Mouse (Mus musculus): ENCODE results near the gene Yes1. TPM values are rescaled to one million over a fixed set of nuclear protein-coding genes. Genes with fewer than 3 reads are reported as not detected.
"Not testable (repeated sequence)": the region's sequence is repeated elsewhere in the genome, so short reads cannot be mapped to it uniquely, and the experiment has no call there.

The Yes1 gene
- polyA plus RNA-seq, 1 experiment from 2014 or later, result 39.1 TPM

DNA sequence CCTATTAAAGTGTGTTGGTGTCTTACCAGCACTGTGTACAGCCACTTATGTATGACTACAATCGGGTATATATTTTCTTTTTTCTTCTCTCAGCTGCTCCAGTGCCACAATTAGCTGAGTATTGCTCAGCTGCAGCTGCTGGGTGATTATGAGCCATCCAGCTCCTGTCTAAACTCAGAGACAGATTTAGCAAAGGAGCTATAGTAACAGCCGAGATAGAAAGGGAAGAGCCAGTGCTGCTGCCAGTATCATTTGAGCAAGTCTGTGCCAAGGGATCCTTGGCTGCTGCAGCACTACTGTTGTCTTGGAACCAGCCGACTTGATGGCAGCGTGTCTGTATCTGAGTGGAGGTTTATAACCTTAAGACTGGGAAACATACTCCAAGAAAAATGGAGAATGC is 3.7 kb downstream of the Yes1 start:
- no peak overlapping the region for H3K4me2 ChIP-seq
- no peak overlapping the region for H3K9ac ChIP-seq
- 0 out of 2 replicates have a peak, but pooled peaks cover 5% of the 10 kb centered on the region for H3K4me1 ChIP-seq
- peak overlapping the region; percentile 9 for H3K27ac ChIP-seq
- no peaks in the 10 kb centered on the region for H3K27me3 ChIP-seq
- no peaks in the 10 kb centered on the region for H3K9me3 ChIP-seq (replicated peaks)
- H3K4me3 ChIP-seq (replicated peaks), result no peak overlapping the region
- no peaks in the 10 kb centered on the region for H3K36me3 ChIP-seq
- WGBS, result 72% methylated on average over 4 of the region's 4 CpGs
- no peak for ATAC-seq (replicated peaks; ENCODE audit: low FRiP score)

DNA sequence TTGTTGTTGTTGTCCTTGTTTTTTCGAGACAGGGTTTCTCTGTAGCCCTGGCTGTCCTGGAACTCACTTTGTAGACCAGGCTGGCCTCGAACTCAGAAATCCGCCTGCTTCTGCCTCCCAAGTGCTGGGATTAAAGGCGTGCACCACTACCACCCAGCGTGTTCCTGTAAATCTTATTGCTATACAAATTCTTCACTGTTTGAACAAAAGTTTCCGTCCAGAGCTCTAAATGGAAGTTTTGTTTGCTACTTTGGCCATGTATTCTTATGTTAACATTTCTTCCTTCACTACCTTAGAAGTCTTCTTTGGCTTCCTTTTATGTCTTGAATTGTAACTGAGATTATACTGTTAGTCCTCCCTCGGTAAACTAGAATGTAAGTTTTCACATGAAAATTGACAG is 5.5 kb downstream of the Yes1 start:
- H3K4me3 ChIP-seq (replicated peaks); H3K36me3 ChIP-seq; ATAC-seq (replicated peaks; ENCODE audit: low FRiP score); H3K9me3 ChIP-seq (replicated peaks); H3K9ac ChIP-seq; H3K4me2 ChIP-seq; H3K4me1 ChIP-seq; H3K27me3 ChIP-seq; H3K27ac ChIP-seq: not testable (repeated sequence)
- whole genome bisulfite sequencing, result 91% methylated on average over 7 of the region's 7 CpGs

DNA sequence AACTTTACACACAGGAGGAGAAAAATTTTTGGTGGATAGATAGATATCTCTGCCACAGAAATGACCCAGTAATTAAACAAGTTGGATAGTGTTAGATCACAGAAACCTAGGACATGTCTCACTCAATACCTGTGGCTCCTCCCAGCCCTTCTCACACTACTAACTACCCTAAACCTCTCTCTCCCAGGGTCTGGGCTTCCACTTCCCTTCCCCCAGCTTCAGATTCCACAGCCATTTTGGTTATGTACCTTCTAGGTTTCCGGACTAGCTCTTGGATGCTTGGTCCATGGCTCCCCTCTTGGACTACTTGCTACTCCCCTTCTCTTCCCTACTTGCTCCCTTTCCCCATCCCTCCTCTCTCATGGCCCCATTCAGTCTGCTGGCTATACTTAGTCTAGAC is 6.9 kb downstream of the Yes1 start:
- no peaks in the 10 kb centered on the region for H3K4me1 ChIP-seq
- H3K4me3 ChIP-seq (replicated peaks), result no peak overlapping the region
- H3K4me2 ChIP-seq, result no peak overlapping the region
- H3K36me3 ChIP-seq, result no peaks in the 10 kb centered on the region
- no peaks in the 10 kb centered on the region for H3K27me3 ChIP-seq
- no peaks in the 10 kb centered on the region for H3K9me3 ChIP-seq (replicated peaks)
- ATAC-seq (replicated peaks; ENCODE audit: low FRiP score), result no peak
- WGBS, result 89% methylated on average over 1 of the region's 1 CpGs
- H3K9ac ChIP-seq, result no peak overlapping the region
- no peak overlapping the region for H3K27ac ChIP-seq

DNA sequence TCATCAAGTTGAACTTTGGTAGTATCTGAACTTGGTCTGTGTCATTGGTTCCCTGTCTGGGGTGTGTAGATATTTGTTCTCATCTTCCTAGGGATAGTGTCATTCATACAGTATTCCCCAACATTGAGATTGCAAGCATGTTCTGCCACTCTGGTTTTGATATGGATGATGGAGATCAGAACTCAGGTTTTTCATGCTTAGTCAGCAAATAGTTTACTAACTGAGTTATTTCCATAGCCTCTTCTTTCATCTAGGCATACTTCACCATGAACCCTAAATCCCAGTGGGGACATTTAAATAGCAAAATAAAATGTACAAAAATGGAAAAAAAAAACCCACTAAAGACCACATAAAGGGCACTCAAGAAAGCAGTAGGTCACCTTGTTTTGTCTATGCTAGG is 12.7 kb downstream of the Yes1 start:
- no peaks in the 10 kb centered on the region for H3K27me3 ChIP-seq
- H3K9ac ChIP-seq, result no peak overlapping the region
- H3K9me3 ChIP-seq (replicated peaks), result no peaks in the 10 kb centered on the region
- no peaks in the 10 kb centered on the region for H3K4me1 ChIP-seq
- H3K36me3 ChIP-seq, result no peaks in the 10 kb centered on the region; the same call in 1 of the 2 replicates
- H3K4me2 ChIP-seq, result no peak overlapping the region
- no peak overlapping the region for H3K27ac ChIP-seq
- H3K4me3 ChIP-seq (replicated peaks), result no peak overlapping the region
- ATAC-seq (replicated peaks; ENCODE audit: low FRiP score), result no peak

DNA sequence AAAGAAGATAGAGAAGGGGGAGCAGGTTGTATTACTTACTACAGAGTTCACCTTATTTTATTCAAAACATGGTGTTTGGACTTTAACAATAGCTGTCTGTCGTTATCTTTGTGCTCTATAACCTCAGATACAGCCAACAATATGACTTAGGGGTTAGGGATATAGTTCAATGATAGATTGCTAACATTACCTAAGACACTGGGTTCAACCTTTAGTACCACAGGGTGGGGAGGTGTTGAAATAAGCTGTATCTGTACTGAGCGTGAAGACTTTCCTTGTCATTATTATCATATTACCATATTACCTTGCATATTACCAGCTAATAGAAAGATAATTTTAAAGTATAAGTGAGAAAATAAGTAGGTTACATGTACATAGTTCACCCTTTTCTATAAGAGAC is 13.8 kb downstream of the Yes1 start:
- Histone ChIP-seq H3K36me3 (no peaks in the 10 kb centered on the region; the same call in 1 of the 2 replicates), H3K4me3 (replicated peaks) (no peak overlapping the region), H3K4me1 (no peaks in the 10 kb centered on the region), H3K27me3 (no peaks in the 10 kb centered on the region), H3K9me3 (replicated peaks) (no peaks in the 10 kb centered on the region), H3K4me2 (no peak overlapping the region), H3K27ac (no peak overlapping the region), H3K9ac (no peak overlapping the region)
- WGBS, result 97% methylated on average over 2 of the region's 2 CpGs
- ATAC-seq (replicated peaks; ENCODE audit: low FRiP score), result no peak

DNA sequence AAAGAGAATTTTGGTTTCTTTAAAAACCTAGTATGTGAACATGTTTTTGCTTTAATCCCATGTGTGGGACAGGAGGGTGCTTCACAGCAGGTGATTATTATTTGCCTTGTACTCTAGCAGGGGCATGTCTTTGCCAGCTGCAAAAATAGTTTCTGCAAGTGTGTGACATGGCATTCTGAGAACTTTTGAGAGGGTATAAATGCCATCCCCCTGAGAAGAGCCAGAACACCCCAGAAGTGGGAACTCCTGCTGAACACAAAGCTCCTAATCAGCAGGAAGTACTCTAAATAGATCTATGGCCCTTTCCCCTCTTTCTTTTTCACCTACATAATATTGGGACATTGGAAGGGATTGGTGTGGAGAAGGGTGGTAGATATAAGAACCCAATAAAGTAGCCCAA is 22.2 kb downstream of the Yes1 start:
- no peak overlapping the region for H3K27ac ChIP-seq
- no peaks in the 10 kb centered on the region for H3K9me3 ChIP-seq (replicated peaks)
- H3K27me3 ChIP-seq, result no peaks in the 10 kb centered on the region
- H3K4me1 ChIP-seq, result no peaks in the 10 kb centered on the region
- no peaks in the 10 kb centered on the region for H3K36me3 ChIP-seq
- no peak overlapping the region for H3K9ac ChIP-seq
- H3K4me2 ChIP-seq, result no peak overlapping the region
- no peak for ATAC-seq (replicated peaks; ENCODE audit: low FRiP score)
- H3K4me3 ChIP-seq (replicated peaks), result no peak overlapping the region

DNA sequence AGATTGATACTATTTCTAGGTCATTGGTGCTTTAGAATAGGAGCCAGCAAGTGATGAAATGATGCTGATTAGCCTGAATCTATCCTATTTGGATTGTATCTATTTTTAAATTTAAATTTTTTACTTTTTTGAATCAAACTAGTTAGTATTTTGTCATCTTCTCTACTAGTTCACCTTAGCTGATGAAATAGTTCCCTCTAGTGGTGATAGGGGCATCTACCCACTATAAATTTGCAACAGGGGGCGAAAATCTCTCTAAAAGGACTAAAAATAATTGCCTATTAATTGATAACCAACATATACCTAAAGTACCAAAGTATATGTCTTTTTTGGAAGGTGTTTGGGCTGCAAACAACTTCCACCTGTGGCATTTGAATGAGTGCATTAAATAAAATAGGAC is 46.4 kb downstream of the Yes1 start:
- Histone ChIP-seq H3K9ac (no peak overlapping the region), H3K4me2 (no peak overlapping the region), H3K9me3 (replicated peaks) (no peaks in the 10 kb centered on the region), H3K27me3 (no peaks in the 10 kb centered on the region), H3K4me3 (replicated peaks) (no peak overlapping the region), H3K36me3 (peaks cover 42% of the 10 kb centered on the region), H3K27ac (no peak overlapping the region), H3K4me1 (no peaks in the 10 kb centered on the region)
- WGBS, result 50% methylated on average over 1 of the region's 1 CpGs
- no peak for ATAC-seq (replicated peaks; ENCODE audit: low FRiP score)

DNA sequence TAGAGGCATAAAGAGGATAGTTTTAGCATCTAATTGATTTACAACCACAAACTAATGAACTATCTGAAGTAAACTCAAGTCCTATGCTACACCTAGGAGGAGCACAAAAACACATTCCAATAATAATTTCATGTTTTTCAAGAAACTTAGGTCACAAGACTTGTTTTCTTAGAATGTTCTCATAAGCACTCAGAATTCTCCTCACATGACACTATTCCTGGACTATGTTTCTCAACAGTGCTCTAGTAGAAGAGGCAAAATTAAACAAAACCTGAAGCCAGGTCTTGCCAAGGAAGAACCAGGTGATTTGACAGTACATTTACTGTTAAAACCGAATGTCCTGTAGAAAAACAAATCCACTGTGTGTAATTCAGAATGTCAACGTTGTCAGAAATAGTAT is 71.5 kb downstream of the Yes1 start:
- Histone ChIP-seq H3K36me3 (peaks cover 12% of the 10 kb centered on the region), H3K4me3 (replicated peaks) (no peak overlapping the region)
- no peak for ATAC-seq (replicated peaks; ENCODE audit: low FRiP score)

DNA sequence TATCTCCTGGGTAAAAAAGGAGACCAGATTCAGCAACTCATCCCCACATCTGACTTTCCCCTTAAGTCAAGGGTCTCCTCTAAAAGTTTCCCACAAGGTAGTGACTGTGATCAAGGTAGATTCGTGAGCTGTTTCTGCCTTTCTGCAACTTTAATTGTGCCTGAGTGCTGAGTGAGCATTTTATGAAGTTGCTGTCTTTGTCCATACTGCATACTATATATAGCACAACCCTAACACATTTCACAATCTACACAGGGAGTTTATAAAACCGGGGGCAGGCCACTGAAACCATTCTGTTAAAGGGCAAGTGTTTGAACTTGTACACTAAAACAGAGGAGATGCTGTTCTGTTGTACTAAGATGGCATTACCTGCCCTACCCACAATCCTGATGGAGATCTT is 82.4 kb downstream of the Yes1 start:
- H3K4me1 ChIP-seq, result no peaks in the 10 kb centered on the region
- no peaks in the 10 kb centered on the region for H3K9me3 ChIP-seq (replicated peaks)
- H3K36me3 ChIP-seq, result no peaks in the 10 kb centered on the region
- no peak overlapping the region for H3K9ac ChIP-seq
- no peak overlapping the region for H3K27ac ChIP-seq
- no peak for ATAC-seq (replicated peaks; ENCODE audit: low FRiP score)
- H3K4me3 ChIP-seq (replicated peaks), result no peak overlapping the region
- H3K4me2 ChIP-seq, result no peak overlapping the region
- no peaks in the 10 kb centered on the region for H3K27me3 ChIP-seq
- WGBS, result 58% methylated on average over 2 of the region's 2 CpGs

More for the DNA sequence above, 71.5 kb downstream of the Yes1 start:
- no peaks in the 10 kb centered on the region for H3K9me3 ChIP-seq (replicated peaks)
- no peak overlapping the region for H3K27ac ChIP-seq
- no peaks in the 10 kb centered on the region for H3K27me3 ChIP-seq
- H3K4me2 ChIP-seq, result no peak overlapping the region
- no peaks in the 10 kb centered on the region for H3K4me1 ChIP-seq
- 62% methylated on average over 2 of the region's 2 CpGs for WGBS
- H3K9ac ChIP-seq, result no peak overlapping the region

DNA sequence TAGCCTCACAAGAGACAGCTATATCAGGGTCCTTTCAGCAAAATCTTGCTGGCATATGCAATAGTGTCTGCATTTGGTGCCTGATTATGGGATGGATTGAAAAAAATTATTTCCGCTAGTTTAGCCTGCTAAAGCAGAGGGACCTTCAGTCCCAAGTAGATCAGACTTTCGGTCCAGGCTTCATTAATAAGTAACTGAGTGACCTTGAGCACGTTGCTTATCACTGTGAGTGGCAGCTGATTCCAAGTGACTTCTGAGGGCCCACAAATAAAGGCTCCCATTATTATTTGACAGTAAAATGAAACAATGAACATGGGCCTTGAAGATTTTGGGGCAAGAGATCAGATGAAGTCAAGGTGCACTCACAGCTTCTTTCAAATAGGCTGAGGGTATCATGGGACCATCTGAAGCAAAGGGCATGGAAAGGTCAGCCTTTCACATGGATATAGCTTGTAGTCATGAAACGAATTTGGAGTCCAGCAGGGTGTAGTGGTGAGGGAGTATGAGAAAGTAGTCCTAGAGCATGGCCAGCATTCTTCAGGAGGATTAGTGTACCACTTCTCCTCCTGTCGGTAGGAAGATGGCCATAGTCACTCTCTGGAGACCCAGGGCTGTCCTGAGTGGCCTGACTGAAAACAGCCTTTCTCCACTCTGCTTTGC is 86.4 kb downstream of the Yes1 start:
- no peaks in the 10 kb centered on the region for H3K27me3 ChIP-seq
- 63% methylated on average over 5 of the region's 5 CpGs for WGBS
- no peak overlapping the region for H3K4me3 ChIP-seq (replicated peaks)
- H3K4me1 ChIP-seq, result no peaks in the 10 kb centered on the region
- H3K9ac ChIP-seq, result no peak overlapping the region
- no peak overlapping the region for H3K4me2 ChIP-seq
- ATAC-seq (replicated peaks; ENCODE audit: low FRiP score), result no peak
- H3K27ac ChIP-seq, result no peak overlapping the region
- H3K9me3 ChIP-seq (replicated peaks), result no peaks in the 10 kb centered on the region
- no peaks in the 10 kb centered on the region for H3K36me3 ChIP-seq

DNA sequence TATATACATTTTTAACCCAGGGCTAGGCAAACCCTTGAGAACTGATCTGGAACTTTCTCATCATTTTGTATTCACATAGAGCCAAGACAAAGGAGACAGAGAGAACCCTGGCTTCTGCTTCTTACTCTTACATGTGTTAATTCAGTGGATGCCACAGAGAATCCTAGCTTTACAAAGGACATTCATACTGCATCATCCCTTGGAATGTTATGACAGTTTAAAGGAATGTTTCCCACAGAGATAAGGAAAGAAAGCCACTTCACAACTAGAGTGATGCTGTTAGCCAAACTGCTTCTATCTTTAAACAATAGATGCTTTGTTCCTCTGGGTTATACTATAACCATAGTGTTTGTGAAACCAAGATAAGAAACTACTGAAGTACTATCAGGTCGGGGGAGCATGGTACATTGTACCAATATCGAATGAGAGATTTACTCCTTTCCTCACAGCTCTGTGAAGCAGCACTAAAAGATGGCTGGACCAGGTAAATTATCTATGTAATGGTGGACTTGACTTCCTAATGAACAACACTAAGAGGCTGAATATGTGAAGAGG is 95.3 kb downstream of the Yes1 start:
- H3K36me3 ChIP-seq, result no peaks in the 10 kb centered on the region
- 64% methylated on average over 2 of the region's 2 CpGs for WGBS
- H3K27me3 ChIP-seq, result no peaks in the 10 kb centered on the region
- no peak for ATAC-seq (replicated peaks; ENCODE audit: low FRiP score)
- no peaks in the 10 kb centered on the region for H3K4me1 ChIP-seq
- no peak overlapping the region for H3K4me2 ChIP-seq
- no peak overlapping the region for H3K4me3 ChIP-seq (replicated peaks)
- H3K9me3 ChIP-seq (replicated peaks), result no peaks in the 10 kb centered on the region
- no peak overlapping the region for H3K27ac ChIP-seq
- H3K9ac ChIP-seq, result no peak overlapping the region

DNA sequence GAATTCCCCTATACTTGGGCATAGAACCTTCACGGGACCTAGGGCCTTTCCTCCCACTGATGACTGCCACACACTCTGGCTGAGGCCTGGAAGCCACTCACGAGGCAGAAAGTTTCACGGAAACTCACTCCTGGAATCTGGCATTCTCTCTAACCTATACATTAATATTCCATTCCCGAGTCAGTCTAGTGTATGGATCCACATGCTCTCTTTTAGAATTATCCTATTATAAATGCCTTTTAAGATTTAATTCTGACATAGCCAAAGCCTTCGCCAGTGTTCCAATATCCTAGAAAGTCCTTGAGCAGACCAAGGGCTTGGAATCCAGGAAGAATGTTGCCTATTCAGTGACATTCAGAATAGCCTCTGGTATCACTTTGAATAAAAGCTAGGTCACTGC is 100.5 kb downstream of the Yes1 start:
- H3K9ac ChIP-seq, result no peak overlapping the region
- no peaks in the 10 kb centered on the region for H3K36me3 ChIP-seq
- H3K4me3 ChIP-seq (replicated peaks), result no peak overlapping the region
- H3K9me3 ChIP-seq (replicated peaks), result no peaks in the 10 kb centered on the region
- WGBS, result 73% methylated on average over 5 of the region's 5 CpGs
- no peak overlapping the region for H3K27ac ChIP-seq
- no peak for ATAC-seq (replicated peaks; ENCODE audit: low FRiP score)
- no peaks in the 10 kb centered on the region for H3K27me3 ChIP-seq
- H3K4me1 ChIP-seq, result peaks cover 7% of the 10 kb centered on the region
- no peak overlapping the region for H3K4me2 ChIP-seq

Data from kidney, embryonic 15.5 days (tissue).